Mouse (Mus musculus) midbrain, embryonic 11.5 days (tissue): ENCODE data around the gene Eef1akmt2. TPM values are rescaled to one million over a fixed set of nuclear protein-coding genes. Genes with fewer than 3 reads are reported as not detected.

Experiments
- ATAC-seq: fragments of 200-750 bp; cut with Nextera tagmentation; 2 replicates; pipeline ENCODE4 v1.8.0; 2017; ENCODE audit warnings: moderate TSS enrichment, moderate library complexity; ENCODE audit not compliant: low FRiP score
- DNase-seq: peaks from one replicate; pipeline ENCODE4 v3.0.0; 2015; ENCODE audit warnings: low spot score; ENCODE audit errors: missing footprints
- H3K27ac ChIP-seq: fragments of 300-500 bp; sonication (generic); 2 replicates; pipeline ENCODE4 v1.5.1; 2014; ENCODE audit warnings: low read depth, low read length
- H3K27me3 ChIP-seq: fragments of 300-500 bp; sonication (generic); 2 replicates; pipeline ENCODE4 v1.6.1; 2014; ENCODE audit warnings: mild to moderate bottlenecking, low read length, moderate library complexity, mixed read lengths; ENCODE audit not compliant: control insufficient read depth, insufficient read depth
- H3K36me3 ChIP-seq: fragments of 300-500 bp; sonication (generic); 2 replicates; pipeline ENCODE4 v1.6.1; 2014; ENCODE audit warnings: mild to moderate bottlenecking, low read length, moderate library complexity, mixed read lengths; ENCODE audit not compliant: control insufficient read depth, insufficient read depth
- H3K4me1 ChIP-seq: fragments of 300-500 bp; sonication (generic); 2 replicates; pipeline ENCODE4 v1.6.1; 2014; ENCODE audit warnings: low read length; ENCODE audit not compliant: control insufficient read depth, insufficient read depth
- H3K4me2 ChIP-seq: fragments of 300-500 bp; sonication (generic); 2 replicates; pipeline ENCODE4 v1.6.1; 2014; ENCODE audit warnings: mild to moderate bottlenecking, moderate library complexity
- H3K4me3 ChIP-seq: fragments of 300-500 bp; sonication (generic); 2 replicates; pipeline ENCODE4 v1.5.1; 2014; ENCODE audit warnings: low read depth, low read length
- H3K9ac ChIP-seq: fragments of 300-500 bp; sonication (generic); 2 replicates; pipeline ENCODE4 v1.6.1; 2014; ENCODE audit warnings: low read length
- H3K9me3 ChIP-seq: fragments of 300-500 bp; sonication (generic); 2 replicates; pipeline ENCODE4 v1.6.1; 2016; ENCODE audit warnings: low read length; ENCODE audit not compliant: control insufficient read depth
- WGBS: fragments of 180-500 bp; shearing (Covaris S2); extraction: QIAGEN DNeasy Blood & Tissue Kit; methylation state at CpG from one replicate; pipeline ENCODE4 v1.1.7; 2014; 5-methylcytosine and 5-hydroxymethylcytosine counted together
- polyA plus RNA-seq: library from polyadenylated mRNA; unstranded; fragments of >200 nt; fragmentation: Nextera tagmentation; extraction: Ambion mirVana; gene quantifications from 2 replicates; pipeline ENCODE4 v1.2.1, GENCODE M21; 2014

Eef1akmt2 gene
- polyA plus RNA-seq, result 90.3 and 100.0 TPM in 2 replicates

- no peaks in the 10 kb centered on the region for H3K27me3 ChIP-seq
- H3K36me3 ChIP-seq, result no peaks in the 10 kb centered on the region; the same call in 1 of the 2 replicates
- H3K4me2 ChIP-seq, result peak within 1 kb of the TSS; percentile 66
- H3K4me1 ChIP-seq, result peaks cover 6% of the 10 kb centered on the region
- H3K27ac ChIP-seq, result peak within 1 kb of the TSS; percentile 98
- under 1% methylated on average over 37 of the region's 37 CpGs for WGBS
- peak; percentile 98 for DNase-seq
- ATAC-seq, result peak; percentile 97
- H3K9ac ChIP-seq, result peak within 1 kb of the TSS; percentile 95
- H3K9me3 ChIP-seq, result no peaks in the 10 kb centered on the region
- peak within 1 kb of the TSS; percentile 68 for H3K4me3 ChIP-seq
Measured at GRCm38 (mm10) chr7:132852173-132852844, at the start of gene Eef1akmt2. Gene Eef1akmt2, minus strand, starts transcription at chr7:132852673.

GRCm38 (mm10) chr7:132900826-132901531 lies 48.5 kb upstream of the Eef1akmt2 start:
- ATAC-seq (no peak), DNase-seq (peak; percentile 75)
- no peak overlapping the region for H3K9ac ChIP-seq
- 70% methylated on average over 2 of the region's 2 CpGs for WGBS
- H3K27me3 ChIP-seq, result no peaks in the 10 kb centered on the region
- H3K4me1 ChIP-seq, result no peaks in the 10 kb centered on the region
- H3K36me3 ChIP-seq, result no peaks in the 10 kb centered on the region
- H3K4me2 ChIP-seq, result no peak overlapping the region
- H3K27ac ChIP-seq, result no peak overlapping the region
- no peak overlapping the region for H3K4me3 ChIP-seq
- H3K9me3 ChIP-seq, result no peaks in the 10 kb centered on the region

GRCm38 (mm10) chr7:132898234-132898633 lies 45.8 kb upstream of the Eef1akmt2 start:
- H3K36me3 ChIP-seq, result no peaks in the 10 kb centered on the region
- no peak overlapping the region for H3K9ac ChIP-seq
- H3K27me3 ChIP-seq, result no peaks in the 10 kb centered on the region
- no peak overlapping the region for H3K27ac ChIP-seq
- no peak overlapping the region for H3K4me3 ChIP-seq
- H3K4me1 ChIP-seq, result no peaks in the 10 kb centered on the region
- H3K9me3 ChIP-seq, result no peaks in the 10 kb centered on the region; the same call in 1 of the 2 replicates
- peak; percentile 85 for DNase-seq
- no peak for ATAC-seq
- 93% methylated on average over 2 of the region's 2 CpGs for WGBS
- H3K4me2 ChIP-seq, result no peak overlapping the region

GRCm38 (mm10) chr7:132897258-132897657 lies 44.8 kb upstream of the Eef1akmt2 start:
- no peaks in the 10 kb centered on the region for H3K36me3 ChIP-seq
- H3K27me3 ChIP-seq, result no peaks in the 10 kb centered on the region
- DNase-seq (no peak), ATAC-seq (no peak)
- WGBS, result 82% methylated on average over 10 of the region's 10 CpGs
- H3K4me2 ChIP-seq, result no peak overlapping the region
- H3K4me3 ChIP-seq, result no peak overlapping the region
- no peak overlapping the region for H3K27ac ChIP-seq
- H3K9ac ChIP-seq, result no peak overlapping the region
- H3K9me3 ChIP-seq, result no peaks in the 10 kb centered on the region; the same call in 1 of the 2 replicates
- H3K4me1 ChIP-seq, result no peaks in the 10 kb centered on the region

GRCm38 (mm10) chr7:132896206-132896815 lies 43.8 kb upstream of the Eef1akmt2 start:
- H3K9me3 ChIP-seq, result no peaks in the 10 kb centered on the region; the same call in 1 of the 2 replicates
- no peak overlapping the region for H3K4me3 ChIP-seq
- 88% methylated on average over 9 of the region's 9 CpGs for WGBS
- no peaks in the 10 kb centered on the region for H3K27me3 ChIP-seq
- H3K4me1 ChIP-seq, result no peaks in the 10 kb centered on the region
- no peak overlapping the region for H3K4me2 ChIP-seq
- ATAC-seq (no peak), DNase-seq (no peak)
- no peak overlapping the region for H3K9ac ChIP-seq
- H3K27ac ChIP-seq, result no peak overlapping the region
- no peaks in the 10 kb centered on the region for H3K36me3 ChIP-seq

- no peaks in the 10 kb centered on the region for H3K4me1 ChIP-seq
- H3K27me3 ChIP-seq, result no peaks in the 10 kb centered on the region
- no peak overlapping the region for H3K4me2 ChIP-seq
- H3K36me3 ChIP-seq, result no peaks in the 10 kb centered on the region
- ATAC-seq (no peak), DNase-seq (no peak)
- no peaks in the 10 kb centered on the region; the same call in 1 of the 2 replicates for H3K9me3 ChIP-seq
- 87% methylated on average over 7 of the region's 7 CpGs for WGBS
- H3K4me3 ChIP-seq, result no peak overlapping the region
- H3K27ac ChIP-seq, result no peak overlapping the region
- no peak overlapping the region for H3K9ac ChIP-seq
Measured at GRCm38 (mm10) chr7:132894841-132895555, 42.5 kb upstream of the Eef1akmt2 start.

- no peak for DNase-seq
- no peak for ATAC-seq
- no peaks in the 10 kb centered on the region for H3K36me3 ChIP-seq
- no peak overlapping the region for H3K4me2 ChIP-seq
- no peaks in the 10 kb centered on the region for H3K27me3 ChIP-seq
- no peak overlapping the region for H3K27ac ChIP-seq
- 83% methylated on average over 1 of the region's 1 CpGs for WGBS
- no peaks in the 10 kb centered on the region for H3K4me1 ChIP-seq
- H3K9ac ChIP-seq, result no peak overlapping the region
- no peaks in the 10 kb centered on the region; the same call in 1 of the 2 replicates for H3K9me3 ChIP-seq
- no peak overlapping the region for H3K4me3 ChIP-seq
Measured at GRCm38 (mm10) chr7:132893336-132893735, 40.9 kb upstream of the Eef1akmt2 start.

- H3K27me3 ChIP-seq, result no peaks in the 10 kb centered on the region
Measured at GRCm38 (mm10) chr7:132892806-132893205, 40.3 kb upstream of the Eef1akmt2 start.

More at GRCm38 (mm10) chr7:132892806-132893205, 40.3 kb upstream of the Eef1akmt2 start:
- Histone ChIP-seq H3K27ac (no peak overlapping the region), H3K4me3 (no peak overlapping the region), H3K4me1 (no peaks in the 10 kb centered on the region), H3K4me2 (no peak overlapping the region), H3K9ac (no peak overlapping the region), H3K36me3 (no peaks in the 10 kb centered on the region), H3K9me3 (no peaks in the 10 kb centered on the region; the same call in 1 of the 2 replicates)
- ATAC-seq (no peak), DNase-seq (peak; percentile 51)
- WGBS, result 78% methylated on average over 7 of the region's 7 CpGs
